7 mouse cellular contexts compared by ENCODE assay signal in genomic region chr4:44757131-44757530, GRCm38 (mm10). TPM values are rescaled to one million over a fixed set of nuclear protein-coding genes. Genes with fewer than 3 reads are reported as not detected.
DNase-seq lines count a peak whose midpoint lies in the region; ATAC-seq and TF ChIP-seq lines count a peak whose summit lies in the region.
"Not testable (repeated sequence)": the region's sequence is repeated elsewhere in the genome, so short reads cannot be mapped to it uniquely, and the experiment has no call there.

No protein-coding gene starts in this region.

- H3K79me2 ChIP-seq in MEL (ENCODE audit: control insufficient read depth, insufficient read depth, low read length, poor library complexity): peaks cover 21% of the 10 kb centered on the region

- peak overlapping the region; percentile 73 to 79 for H3K4me3 ChIP-seq in MEL (ENCODE audit: control insufficient read depth in 1 of 2, insufficient read depth in 1 of 2, low read depth in 2 of 2, low read length in 2 of 2)
- peak overlapping the region; percentile 70 for H3K4me3 ChIP-seq in embryonic fibroblast, embryonic 13.5 days (ENCODE audit: insufficient read depth, low read length)
- H3K4me3 ChIP-seq in heart, embryonic 11.5 days (ENCODE audit: low read depth, low read length): peak overlapping the region; percentile 97
- peak overlapping the region; percentile 96 for H3K4me3 ChIP-seq in hindbrain, postnatal 0 days (ENCODE audit: low read length)
- peak overlapping the region; percentile 96 for H3K4me3 ChIP-seq in limb, embryonic 12.5 days (replicated peaks)
- peak overlapping the region; percentile 97 for H3K4me3 ChIP-seq in lung, embryonic 15.5 days
- peak overlapping the region; percentile 77 for H3K4me3 ChIP-seq in neural tube, embryonic 11.5 days (ENCODE audit: low read depth, low read length)

- H3K4me1 ChIP-seq in MEL (ENCODE audit: control insufficient read depth in 1 of 2, insufficient read depth in 2 of 2, low read length in 2 of 2); embryonic fibroblast, embryonic 13.5 days (ENCODE audit: control insufficient read depth, insufficient read depth, low read length); heart, embryonic 11.5 days (ENCODE audit: control insufficient read depth, insufficient read depth, low read length); hindbrain, postnatal 0 days (ENCODE audit: insufficient read depth, low read length); limb, embryonic 12.5 days (replicated peaks); neural tube, embryonic 11.5 days (ENCODE audit: control insufficient read depth, insufficient read depth, low read length): not testable (repeated sequence)
- H3K4me1 ChIP-seq in lung, embryonic 15.5 days: peaks cover 11% of the 10 kb centered on the region; the same call in 1 of the 2 replicates

- ATAC-seq in heart, embryonic 11.5 days (replicated peaks; ENCODE audit: insufficient number of reproducible peaks, low FRiP score, low TSS enrichment); hindbrain, postnatal 0 days; limb, embryonic 12.5 days (ENCODE audit: insufficient number of reproducible peaks, insufficient read depth, low FRiP score, low TSS enrichment, low read depth); lung, embryonic 15.5 days (ENCODE audit: borderline replicate concordance, extremely low read depth, low FRiP score, low TSS enrichment); neural tube, embryonic 11.5 days (ENCODE audit: insufficient read depth, low FRiP score, low TSS enrichment): not testable (repeated sequence)

- WGBS in heart, embryonic 11.5 days (ENCODE audit: insufficient replicate concordance): 7% methylated on average over 10 of the region's 10 CpGs
- WGBS in hindbrain, postnatal 0 days: 10% methylated on average over 10 of the region's 10 CpGs
- 6% methylated on average over 10 of the region's 10 CpGs for WGBS in limb, embryonic 12.5 days
- 7% methylated on average over 10 of the region's 10 CpGs for WGBS in lung, embryonic 15.5 days
- 10% methylated on average over 10 of the region's 10 CpGs for WGBS in neural tube, embryonic 11.5 days

- H3K9me3 ChIP-seq in MEL (replicated peaks; ENCODE audit: insufficient read depth, low read length); heart, embryonic 11.5 days (replicated peaks; ENCODE audit: control insufficient read depth, low read length); hindbrain, postnatal 0 days (ENCODE audit: low read length); limb, embryonic 12.5 days; lung, embryonic 15.5 days; neural tube, embryonic 11.5 days (ENCODE audit: control insufficient read depth, low read length): not testable (repeated sequence)

- H3K9ac ChIP-seq in MEL (ENCODE audit: control insufficient read depth, low read depth, low read length, poor library complexity, severe bottlenecking): peak overlapping the region; percentile 80
- peak overlapping the region; percentile 96 for H3K9ac ChIP-seq in heart, embryonic 11.5 days (ENCODE audit: low read depth, low read length)
- peak overlapping the region; percentile 91 for H3K9ac ChIP-seq in hindbrain, postnatal 0 days (replicated peaks; ENCODE audit: low read length)
- peak overlapping the region; percentile 84 for H3K9ac ChIP-seq in limb, embryonic 12.5 days (replicated peaks)
- peak overlapping the region; percentile 96 for H3K9ac ChIP-seq in lung, embryonic 15.5 days
- H3K9ac ChIP-seq in neural tube, embryonic 11.5 days (ENCODE audit: low read length): peak overlapping the region; percentile 87

- peak overlapping the region; percentile 81 for H3K4me2 ChIP-seq in heart, embryonic 11.5 days
- peak overlapping the region; percentile 92 for H3K4me2 ChIP-seq in hindbrain, postnatal 0 days (ENCODE audit: low read depth, low read length)
- peak overlapping the region; percentile 85 for H3K4me2 ChIP-seq in limb, embryonic 12.5 days
- H3K4me2 ChIP-seq in lung, embryonic 15.5 days: peak overlapping the region; percentile 68
- peak overlapping the region; percentile 60 for H3K4me2 ChIP-seq in neural tube, embryonic 11.5 days (ENCODE audit: low read depth)

- H3K27ac ChIP-seq in MEL (ENCODE audit: control insufficient read depth, low read depth, low read length): peak overlapping the region; percentile 49
- not testable (repeated sequence) for H3K27ac ChIP-seq in embryonic fibroblast, embryonic 13.5 days (ENCODE audit: insufficient read depth, low read length)
- H3K27ac ChIP-seq in heart, embryonic 11.5 days (ENCODE audit: low read depth, low read length): peak overlapping the region; percentile 92
- peak overlapping the region; percentile 92; the same call in 1 of the 2 replicates for H3K27ac ChIP-seq in hindbrain, postnatal 0 days
- H3K27ac ChIP-seq in limb, embryonic 12.5 days: peak overlapping the region; percentile 85; the same call in 1 of the 2 replicates
- peak overlapping the region; percentile 95 for H3K27ac ChIP-seq in lung, embryonic 15.5 days
- H3K27ac ChIP-seq in neural tube, embryonic 11.5 days (ENCODE audit: low read depth, low read length): peak overlapping the region; percentile 91

- not testable (repeated sequence) for H3K27me3 ChIP-seq in MEL (ENCODE audit: control insufficient read depth in 1 of 2, insufficient read depth in 2 of 2, low read length in 2 of 2); heart, embryonic 11.5 days (ENCODE audit: control insufficient read depth, insufficient read depth, low read length); hindbrain, postnatal 0 days (ENCODE audit: insufficient read depth, low read length); limb, embryonic 12.5 days; lung, embryonic 15.5 days; neural tube, embryonic 11.5 days (ENCODE audit: control insufficient read depth, insufficient read depth, low read length)

- not testable (repeated sequence) for TF ChIP-seq RAD21 in MEL (IDR thresholded peaks at IDR 0.05; ENCODE audit: low read depth, low read length)

- not testable (repeated sequence) for TF ChIP-seq POLR2A in MEL (IDR thresholded peaks at IDR 0.05; ENCODE audit: control insufficient read depth in 1 of 2, insufficient read depth in 1 of 2, low read depth in 1 of 2, low read length in 2 of 2, poor library complexity in 1 of 2); embryonic fibroblast, embryonic 13.5 days (IDR thresholded peaks at IDR 0.05; ENCODE audit: low read depth, low read length)

- not testable (repeated sequence) for TF ChIP-seq CTCF in MEL (IDR thresholded peaks at IDR 0.05 in 2 of 3, conservative IDR thresholded peaks at IDR 0.05 in 1 of 3; ENCODE audit: control insufficient read depth in 1 of 3, insufficient read depth in 1 of 3, low read depth in 2 of 3, low read length in 3 of 3, poor library complexity in 1 of 3, severe bottlenecking in 1 of 3); embryonic fibroblast, embryonic 13.5 days (IDR thresholded peaks at IDR 0.05; ENCODE audit: borderline replicate concordance, insufficient read depth, low read length); hindbrain, postnatal 0 days (IDR thresholded peaks at IDR 0.05; ENCODE audit: low read depth)

- TF ChIP-seq EP300 in MEL (IDR thresholded peaks at IDR 0.05; ENCODE audit: low read depth in 1 of 2, low read length in 2 of 2): not testable (repeated sequence)

- DNase-seq in MEL (ENCODE audit: low read depth, low spot score); hindbrain, postnatal 0 days (ENCODE audit: low spot score); neural tube, embryonic 11.5 days (ENCODE audit: low spot score): not testable (repeated sequence)

- peaks cover 2 to 25% of the 10 kb centered on the region in 2 experiments; a peak in 3 of 4 replicates for H3K36me3 ChIP-seq in MEL (ENCODE audit: control insufficient read depth in 1 of 2, insufficient read depth in 2 of 2, low read length in 2 of 2)
- H3K36me3 ChIP-seq in heart, embryonic 11.5 days (ENCODE audit: control insufficient read depth, insufficient read depth, low read length); hindbrain, postnatal 0 days (ENCODE audit: insufficient read depth, low read length); limb, embryonic 12.5 days; lung, embryonic 15.5 days; neural tube, embryonic 11.5 days (ENCODE audit: control insufficient read depth, insufficient read depth, low read length): not testable (repeated sequence)

RNA-seq across cellular contexts. Expression of gene Zcchc7, which starts 1.5 kb away (rescaled TPM):
- 16.1 and 17.8 TPM in 2 replicates for total RNA-seq in MEL (2012; rRNA removed)
- polyA plus RNA-seq in MEL (2012; ENCODE audit: insufficient read depth in 1 of 2, insufficient read length in 2 of 2, low read depth in 1 of 2, low replicate concordance in 2 of 2, missing spikeins in 1 of 2): 10 to 100 TPM in 1 of 2 experiments, not detected in 1; 18.2 TPM
- polyA plus RNA-seq in embryonic fibroblast, embryonic 13.5 days (2011; ENCODE audit: insufficient read length, low read depth, missing spikeins): 43.4 and 45.0 TPM in 2 replicates
- polyA plus RNA-seq in heart, embryonic 11.5 days (2014; fragmentation: Nextera tagmentation; extraction: Ambion mirVana): 20.7 and 27.1 TPM in 2 replicates
- 15.6 and 18.9 TPM in 2 replicates for total RNA-seq in hindbrain, postnatal 0 days (2014; rRNA removed)
- 31.6 and 36.1 TPM in 2 replicates for polyA plus RNA-seq in hindbrain, postnatal 0 days (2015; fragmentation: Nextera tagmentation; extraction: Ambion mirVana)
- 29.0 TPM in 2 replicates for polyA plus RNA-seq in limb, embryonic 12.5 days (2016; fragmentation: Nextera tagmentation; extraction: Ambion mirVana)
- 29.5 and 31.5 TPM in 2 replicates for polyA plus RNA-seq in lung, embryonic 15.5 days (2015; fragmentation: Nextera tagmentation; extraction: Ambion mirVana)
- 23.8 and 24.4 TPM in 2 replicates for polyA plus RNA-seq in neural tube, embryonic 11.5 days (2014; fragmentation: Nextera tagmentation; extraction: Ambion mirVana)

RNA-seq across cellular contexts. Expression of gene Pax5, which starts 46.8 kb away (rescaled TPM):
- total RNA-seq in MEL (2012; rRNA removed): not detected in 2 replicates
- not detected for polyA plus RNA-seq in MEL (2012; ENCODE audit: insufficient read depth in 1 of 2, insufficient read length in 2 of 2, low read depth in 1 of 2, low replicate concordance in 2 of 2, missing spikeins in 1 of 2)
- polyA plus RNA-seq in embryonic fibroblast, embryonic 13.5 days (2011; ENCODE audit: insufficient read length, low read depth, missing spikeins): not detected in 2 replicates
- polyA plus RNA-seq in heart, embryonic 11.5 days (2014; fragmentation: Nextera tagmentation; extraction: Ambion mirVana): not detected in 2 replicates
- total RNA-seq in hindbrain, postnatal 0 days (2014; rRNA removed): 10.0 and 14.4 TPM in 2 replicates
- polyA plus RNA-seq in hindbrain, postnatal 0 days (2015; fragmentation: Nextera tagmentation; extraction: Ambion mirVana): 0.61 and 0.81 TPM in 2 replicates
- not detected in 2 replicates for polyA plus RNA-seq in limb, embryonic 12.5 days (2016; fragmentation: Nextera tagmentation; extraction: Ambion mirVana)
- polyA plus RNA-seq in lung, embryonic 15.5 days (2015; fragmentation: Nextera tagmentation; extraction: Ambion mirVana): not detected in 2 replicates
- 0.76 and 2.4 TPM in 2 replicates for polyA plus RNA-seq in neural tube, embryonic 11.5 days (2014; fragmentation: Nextera tagmentation; extraction: Ambion mirVana)
